Mouse (Mus musculus) ES-CJ7 (cell line): ENCODE measurements at regions not wholly inside any gene's neighbourhood (a gene's known extent, or its start where the extent isn't known, plus 50 kb on each side); places are given as distances from the start of the nearest gene placed in this dataset.

Source experiments
- DNase-seq: peaks from one replicate; pipeline ENCODE4 v3.0.0; 2011; ENCODE audit warnings: low read depth, low spot score

GRCm38 (mm10) chr11:110588280-110588679, 189.4 kb downstream of the Map2k6 start:
- DNase-seq, result no peak

- DNase-seq, result no peak
Observed at GRCm38 (mm10) chr11:110595266-110595862, 196.4 kb downstream of the Map2k6 start.

- peak; percentile 21 for DNase-seq
Observed at GRCm38 (mm10) chr11:110605041-110605882, 206.3 kb downstream of the Map2k6 start.

- DNase-seq, result no peak
Observed at GRCm38 (mm10) chr11:110609276-110609675, 210.4 kb downstream of the Map2k6 start.

- no peak for DNase-seq
Observed at GRCm38 (mm10) chr11:110610831-110611230, 211.9 kb downstream of the Map2k6 start.

GRCm38 (mm10) chr11:110632001-110632400, 233.1 kb downstream of the Map2k6 start:
- no peak for DNase-seq

- no peak for DNase-seq
Observed at GRCm38 (mm10) chr11:110633351-110633750, 234.4 kb downstream of the Map2k6 start.

- no peak for DNase-seq
Observed at GRCm38 (mm10) chr11:110642485-110642884, 243.6 kb downstream of the Map2k6 start.

GRCm38 (mm10) chr11:110649575-110650210, 250.8 kb downstream of the Map2k6 start:
- no peak for DNase-seq

GRCm38 (mm10) chr11:110652068-110652467, 253.1 kb downstream of the Map2k6 start:
- DNase-seq, result no peak

GRCm38 (mm10) chr11:110656524-110657156, 257.7 kb downstream of the Map2k6 start:
- no peak for DNase-seq

- DNase-seq, result no peak
Observed at GRCm38 (mm10) chr11:110657854-110658253, 258.9 kb downstream of the Map2k6 start.

GRCm38 (mm10) chr11:110670626-110671508, 271.9 kb downstream of the Map2k6 start:
- no peak for DNase-seq

GRCm38 (mm10) chr11:110672941-110673340, 274.0 kb downstream of the Map2k6 start:
- DNase-seq, result no peak

- DNase-seq, result no peak
Observed at GRCm38 (mm10) chr11:110692824-110693223, 275.0 kb upstream of the Kcnj16 start.

- DNase-seq, result no peak
Observed at GRCm38 (mm10) chr11:110697067-110697466, 270.8 kb upstream of the Kcnj16 start.

- DNase-seq, result no peak
Observed at GRCm38 (mm10) chr11:110698342-110698741, 269.5 kb upstream of the Kcnj16 start.

GRCm38 (mm10) chr11:110700976-110701375, 266.9 kb upstream of the Kcnj16 start:
- no peak for DNase-seq

- DNase-seq, result no peak
Observed at GRCm38 (mm10) chr11:110702119-110702518, 265.7 kb upstream of the Kcnj16 start.

- DNase-seq, result no peak
Observed at GRCm38 (mm10) chr11:110703511-110703910, 264.3 kb upstream of the Kcnj16 start.

- DNase-seq, result no peak
Observed at GRCm38 (mm10) chr11:110707328-110707727, 260.5 kb upstream of the Kcnj16 start.
